Mouse (Mus musculus) left cerebral cortex, postnatal 14 days (tissue): ENCODE measurements around the gene Trp53i13. TPM values are rescaled to one million over a fixed set of nuclear protein-coding genes. Genes with fewer than 3 reads are reported as not detected.

Experiments
- DNase-seq, 2 experiments: peaks; one replicate each; pipeline ENCODE4 v3.0.0; 2021 to 2022; ENCODE audit warnings: low spot score in 2 of 2, mixed read lengths in 1 of 2
- intact Hi-C: fragments of 180-260 bp; cut with DNase I; formaldehyde crosslinking; loops from one replicate; pipeline ENCODE4 v1.15.1; 2025
- total RNA-seq, 2 experiments: library from RNA; stranded (reverse); gene quantifications; 2 replicates each; pipeline ENCODE4 v1.2.3; 2021

Trp53i13 gene
- total RNA-seq, 2 experiments from 2014 or later: 4.9 to 5.8 TPM

DNA sequence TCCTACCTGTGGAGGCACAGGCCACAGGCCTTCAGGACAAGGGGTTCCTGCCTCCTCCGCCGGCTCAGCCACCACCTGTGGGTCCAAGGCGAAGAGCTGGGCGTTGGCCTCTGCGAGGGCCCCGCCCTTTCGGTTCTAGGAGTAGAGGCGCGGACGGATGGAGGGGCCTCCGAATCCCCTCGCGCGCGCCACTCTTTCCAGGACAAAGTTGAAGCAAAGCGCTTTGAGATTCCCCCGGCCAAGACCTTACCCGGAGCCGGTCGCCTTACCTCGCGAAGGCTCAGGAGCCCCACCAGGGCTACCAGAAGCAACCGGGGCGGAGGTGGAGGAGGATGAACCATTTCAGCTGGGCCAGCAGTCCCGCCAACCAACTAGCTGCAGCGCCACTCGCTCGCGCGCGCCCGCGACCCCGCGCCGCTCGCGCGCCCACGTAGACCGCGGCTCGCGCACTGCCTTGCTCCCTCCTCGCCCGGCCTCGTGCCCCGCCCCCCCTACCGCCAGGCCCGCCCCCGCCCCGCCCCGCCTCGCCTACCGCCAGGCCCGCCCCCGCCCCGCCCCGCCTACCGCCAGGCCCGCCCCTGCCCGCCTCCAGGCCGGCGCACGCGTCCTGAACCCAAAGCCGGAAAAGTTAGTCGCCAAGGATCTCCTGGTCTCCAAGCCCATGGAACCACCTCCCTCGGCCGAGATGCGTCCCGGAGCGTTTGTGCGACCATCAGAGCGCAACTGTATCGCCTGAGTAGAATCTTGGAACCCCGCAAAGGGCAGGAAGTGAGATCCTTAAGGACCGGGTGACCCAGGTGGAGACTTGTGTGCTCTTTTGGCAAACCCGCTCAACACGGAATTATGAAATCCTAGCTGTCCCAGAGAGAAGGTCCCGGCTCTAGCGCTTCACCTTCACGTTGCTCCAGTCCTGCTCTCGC is 2.6 kb downstream of the Trp53i13 start:
- DNase-seq: peak in 1 of 2 experiments; percentile 76
- intact Hi-C loops: no loop called here

DNA sequence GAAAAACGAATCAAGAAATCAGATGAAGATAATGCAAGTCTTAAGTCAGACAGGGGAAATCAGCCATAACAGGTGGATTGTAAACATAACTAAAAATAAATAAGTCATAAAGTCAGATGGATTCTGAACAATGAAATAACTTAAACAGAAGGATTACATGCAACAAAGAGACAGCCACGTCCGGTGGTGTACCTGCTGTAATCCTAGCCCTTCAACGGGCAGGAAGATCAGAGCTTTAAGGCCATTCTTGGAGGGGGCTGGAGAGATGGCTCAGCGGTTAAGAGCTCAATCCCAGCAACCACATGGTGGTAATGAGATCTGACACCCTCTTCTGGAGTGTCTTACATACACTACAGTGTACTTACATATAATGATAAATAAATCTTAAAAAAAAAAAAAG is 4.4 kb downstream of the Trp53i13 start:
- DNase-seq: no peak
- intact Hi-C loops: no loop called here

DNA sequence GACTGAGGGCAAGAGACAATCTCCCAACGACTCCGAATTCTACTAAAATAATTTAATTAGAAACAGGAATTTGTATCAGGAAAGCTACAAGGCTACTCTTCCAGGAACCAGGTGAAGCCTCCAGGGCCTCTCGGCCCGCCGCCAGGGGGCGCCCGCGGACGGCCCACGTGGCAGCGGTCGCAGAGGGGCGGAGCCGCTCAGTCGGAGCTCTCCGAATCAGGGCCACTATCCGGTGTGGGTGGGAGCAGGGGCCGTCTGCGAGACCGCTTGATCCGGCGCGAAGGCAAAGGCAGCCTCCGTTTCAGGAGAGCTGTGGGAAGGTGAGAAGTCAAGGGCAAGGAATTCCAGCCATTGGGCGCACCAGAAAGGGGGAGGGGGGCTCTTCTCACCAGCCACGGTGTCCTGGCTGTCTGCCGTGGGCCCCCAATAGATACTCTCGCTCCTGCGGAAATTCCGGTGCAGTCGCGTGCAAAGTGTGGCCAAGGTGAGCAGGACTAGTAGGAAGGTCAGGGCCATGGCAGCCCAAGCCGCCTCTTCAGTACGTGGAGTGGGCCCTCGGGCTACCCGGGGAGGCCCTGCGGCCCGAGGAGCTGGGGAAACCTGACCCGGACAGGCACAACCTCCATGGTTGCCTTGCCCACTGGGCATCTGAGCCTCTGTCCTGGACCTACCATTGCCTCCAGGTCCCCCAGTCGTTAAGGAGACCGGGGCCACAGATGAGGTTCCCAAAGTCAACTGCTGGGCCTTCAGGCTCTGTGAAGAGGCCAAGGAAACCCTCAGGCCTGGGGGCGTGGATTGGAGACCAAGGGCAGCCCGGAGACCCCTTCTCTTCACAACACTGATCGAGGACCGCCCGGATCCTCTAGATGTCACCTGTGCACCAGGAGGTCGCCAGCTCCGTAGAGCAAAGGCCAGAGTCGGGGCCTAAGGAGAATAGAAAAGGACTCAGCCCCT is 7.4 kb downstream of the Trp53i13 start:
- intact Hi-C loops: loop anchor here (5.0 kb wide), 1 partner anchor 119 kb away; no protein-coding TSS in a partner anchor
- DNase-seq: peak; percentile 89

DNA sequence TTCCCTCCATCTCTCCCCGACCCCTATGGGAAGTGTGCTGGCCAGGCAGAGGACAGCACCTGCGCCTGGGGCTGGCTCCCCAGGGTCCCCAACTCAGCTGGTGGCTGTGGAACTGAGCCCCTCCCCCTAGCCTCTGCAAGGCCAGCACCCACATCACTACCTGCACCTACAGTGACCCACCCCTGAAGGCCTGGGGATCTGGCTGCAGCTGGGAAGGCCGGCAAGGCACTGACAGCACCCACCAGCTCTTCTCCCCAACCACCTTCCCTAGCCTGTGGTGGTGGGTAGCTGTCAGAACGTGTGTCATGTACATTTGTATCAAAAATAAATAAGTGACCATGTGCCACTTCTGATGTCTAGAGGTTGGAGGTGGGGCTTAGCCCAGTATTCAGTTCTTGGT is 8.4 kb downstream of the Trp53i13 start:
- no peak for DNase-seq
- intact Hi-C loops: loop anchor here (5.0 kb wide), 1 partner anchor 120 kb away; no protein-coding TSS in a partner anchor

DNA sequence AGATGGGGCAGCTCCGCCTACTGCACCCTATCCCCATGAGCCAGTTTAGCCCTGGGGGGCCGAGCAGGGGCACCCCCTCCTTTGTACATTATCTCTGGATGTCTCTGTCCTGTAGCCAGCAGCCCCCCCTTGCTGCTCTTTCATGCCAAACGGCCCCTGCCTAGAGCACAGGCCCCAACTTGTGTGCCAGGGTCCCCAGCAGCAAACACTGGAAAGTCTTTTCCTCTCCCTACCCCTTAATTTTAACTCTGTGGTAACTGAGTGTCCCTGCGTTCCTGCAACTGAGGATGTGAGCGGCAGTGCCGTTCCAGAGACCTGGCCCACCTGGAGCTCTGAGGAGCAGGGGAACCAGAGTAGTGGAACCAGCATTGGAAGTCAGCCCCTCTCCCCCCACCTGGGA is 8.8 kb downstream of the Trp53i13 start:
- intact Hi-C loops: loop anchor here (5.0 kb wide), 1 partner anchor 120 kb away; no protein-coding TSS in a partner anchor
- no peak for DNase-seq

DNA sequence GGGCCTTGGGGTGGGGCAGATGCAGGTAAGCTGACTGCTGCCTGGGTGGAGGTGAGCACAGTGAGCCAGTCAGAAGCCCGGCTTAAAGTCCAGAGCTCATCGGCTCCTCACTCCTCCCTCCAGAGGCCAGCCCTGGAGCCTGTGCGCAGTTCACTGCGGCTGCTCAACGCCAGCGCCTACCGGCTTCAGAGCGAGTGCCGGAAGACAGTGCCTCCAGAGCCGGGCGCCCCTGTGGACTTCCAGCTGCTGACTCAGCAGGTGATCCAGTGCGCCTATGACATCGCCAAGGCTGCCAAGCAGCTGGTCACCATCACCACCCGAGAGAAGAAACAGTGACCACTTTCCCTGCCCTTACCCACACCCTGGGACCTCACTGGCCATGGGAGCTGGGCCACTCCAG is 9.5 kb downstream of the Trp53i13 start:
- intact Hi-C loops: loop anchor here (5.0 kb wide), 1 partner anchor 121 kb away; no protein-coding TSS in a partner anchor
- DNase-seq: no peak

DNA sequence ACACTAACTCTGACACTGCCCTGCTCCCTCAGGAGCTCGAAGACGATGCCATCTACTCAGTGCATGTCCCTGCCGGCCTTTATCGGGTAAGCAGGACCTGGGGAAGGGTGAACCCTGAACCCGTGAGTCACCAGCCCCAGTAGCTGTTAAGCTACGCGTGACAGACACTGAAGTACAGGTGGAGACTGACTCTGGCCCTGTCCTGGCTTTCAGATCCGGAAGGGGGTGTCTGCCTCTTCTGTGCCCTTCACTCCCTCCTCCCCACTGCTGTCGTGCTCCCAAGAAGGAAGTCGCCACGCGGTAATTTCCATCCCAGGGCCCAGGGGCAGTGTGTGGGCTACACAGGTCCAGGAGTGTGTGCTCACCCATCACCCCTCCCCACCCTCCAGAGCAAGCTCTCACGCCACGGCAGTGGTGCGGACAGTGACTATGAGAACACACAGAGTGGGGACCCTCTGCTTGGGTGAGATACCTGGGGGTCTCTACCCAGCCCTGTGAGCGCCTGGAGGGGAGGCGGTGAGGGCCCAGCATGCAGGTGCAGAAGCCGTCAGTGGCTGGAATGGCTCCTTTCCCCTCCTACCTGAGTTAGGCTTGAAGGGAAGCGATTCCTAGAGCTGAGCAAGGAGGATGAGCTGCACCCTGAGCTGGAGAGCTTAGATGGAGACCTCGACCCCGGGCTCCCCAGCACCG is 10.3 kb downstream of the Trp53i13 start:
- DNase-seq: no peak
- intact Hi-C loops: loop anchor here (5.0 kb wide), 1 partner anchor 122 kb away; no protein-coding TSS in a partner anchor

DNA sequence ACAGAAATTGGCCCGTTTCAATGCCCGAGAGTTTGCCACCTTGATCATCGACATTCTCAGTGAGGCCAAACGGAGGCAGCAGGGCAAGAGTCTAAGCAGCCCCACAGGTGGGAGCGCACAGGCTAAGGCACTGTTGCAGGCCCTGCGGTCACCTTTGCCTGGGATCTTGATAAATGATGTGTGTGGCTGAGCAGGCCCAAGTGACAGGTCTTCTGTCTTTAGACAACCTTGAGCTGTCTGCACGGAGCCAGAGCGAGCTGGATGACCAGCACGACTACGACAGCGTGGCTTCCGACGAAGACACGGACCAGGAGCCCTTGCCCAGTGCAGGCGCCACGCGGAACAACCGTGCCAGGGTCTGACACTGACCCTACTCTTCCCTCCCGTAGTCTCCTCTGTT is 11.4 kb downstream of the Trp53i13 start:
- no peak for DNase-seq
- intact Hi-C loops: no loop called here

DNA sequence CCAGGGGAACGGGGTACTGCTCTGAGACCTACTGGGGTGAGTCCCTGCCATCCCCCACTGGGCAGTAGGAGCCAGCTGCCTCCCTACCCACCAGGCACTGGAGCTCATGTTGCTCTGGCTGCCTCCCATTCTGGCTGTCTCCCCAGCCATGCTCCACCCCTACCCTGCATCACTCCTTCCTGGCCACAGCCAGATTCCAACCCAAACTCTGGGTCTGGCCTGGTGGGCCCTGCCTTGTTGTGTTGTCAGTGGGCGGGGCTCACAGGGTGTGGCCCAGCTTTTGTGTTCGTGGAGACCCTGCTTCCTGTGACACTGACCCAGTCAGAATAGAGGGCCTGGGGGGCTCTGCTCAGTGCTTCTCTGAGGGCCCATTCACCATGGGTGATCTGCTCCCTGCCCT is 12.3 kb downstream of the Trp53i13 start:
- intact Hi-C loops: no loop called here
- no peak for DNase-seq

DNA sequence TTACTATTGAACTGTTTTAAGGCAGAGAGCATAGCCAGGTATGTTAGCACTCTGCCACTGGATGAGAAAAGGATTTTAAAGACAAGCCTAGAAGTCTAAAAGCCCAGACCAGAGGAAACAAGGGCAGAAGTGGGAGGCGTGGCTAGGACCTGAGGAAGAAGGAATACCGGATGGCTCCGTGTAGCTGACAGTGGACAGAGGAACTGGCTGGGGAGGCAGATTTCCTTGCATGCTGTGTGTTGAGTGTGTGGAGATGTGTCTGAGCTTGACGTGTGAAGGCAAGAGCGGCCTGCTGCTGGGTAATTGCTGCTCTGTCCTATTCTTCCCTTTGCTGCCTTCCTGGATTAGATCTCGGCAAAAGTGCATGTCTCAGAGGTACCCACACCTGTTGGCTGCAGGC is 13.3 kb downstream of the Trp53i13 start:
- intact Hi-C loops: no loop called here
- DNase-seq: no peak

DNA sequence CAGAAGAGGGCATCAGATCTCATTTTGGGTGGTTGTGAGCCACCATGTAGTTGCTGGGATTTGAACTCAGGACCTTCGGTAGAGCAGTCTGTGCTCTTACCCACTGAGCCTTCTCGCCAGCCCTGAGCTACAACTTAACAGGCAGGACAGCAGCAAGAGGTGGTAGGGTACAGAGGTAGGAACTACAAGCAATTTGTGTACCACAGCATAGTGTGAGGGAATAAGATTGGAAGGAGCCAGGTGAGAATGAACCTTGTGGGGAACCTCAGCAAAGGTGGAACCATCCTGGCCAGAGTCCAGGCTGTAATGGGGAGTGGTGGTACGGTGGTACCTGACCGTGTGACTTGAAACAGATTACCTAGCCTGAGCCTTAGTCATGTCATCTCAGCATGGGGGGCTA is 13.8 kb downstream of the Trp53i13 start:
- intact Hi-C loops: no loop called here

DNA sequence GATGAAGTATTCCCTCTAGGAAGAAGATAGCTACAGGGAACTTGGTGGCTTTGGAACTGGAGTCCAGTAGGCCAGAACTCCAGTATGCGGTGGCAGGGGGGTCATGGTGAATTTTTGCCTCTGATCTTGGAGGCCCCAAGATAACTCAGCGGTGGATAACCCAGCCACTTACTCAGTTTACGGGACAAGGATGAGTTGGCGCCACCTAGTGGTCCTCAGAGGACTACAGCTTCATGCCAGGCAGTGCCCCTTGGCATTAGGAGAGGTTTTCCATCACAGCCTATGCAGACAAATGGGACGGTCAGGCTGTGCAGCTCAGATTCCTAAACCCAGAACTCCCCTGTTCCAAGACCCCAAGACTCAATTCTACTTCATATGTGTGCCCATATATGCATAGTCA is 14.4 kb downstream of the Trp53i13 start:
- intact Hi-C loops: no loop called here
- peak; percentile 83 to 89 for DNase-seq

More for the DNA sequence above, 13.8 kb downstream of the Trp53i13 start:
- no peak for DNase-seq

DNA sequence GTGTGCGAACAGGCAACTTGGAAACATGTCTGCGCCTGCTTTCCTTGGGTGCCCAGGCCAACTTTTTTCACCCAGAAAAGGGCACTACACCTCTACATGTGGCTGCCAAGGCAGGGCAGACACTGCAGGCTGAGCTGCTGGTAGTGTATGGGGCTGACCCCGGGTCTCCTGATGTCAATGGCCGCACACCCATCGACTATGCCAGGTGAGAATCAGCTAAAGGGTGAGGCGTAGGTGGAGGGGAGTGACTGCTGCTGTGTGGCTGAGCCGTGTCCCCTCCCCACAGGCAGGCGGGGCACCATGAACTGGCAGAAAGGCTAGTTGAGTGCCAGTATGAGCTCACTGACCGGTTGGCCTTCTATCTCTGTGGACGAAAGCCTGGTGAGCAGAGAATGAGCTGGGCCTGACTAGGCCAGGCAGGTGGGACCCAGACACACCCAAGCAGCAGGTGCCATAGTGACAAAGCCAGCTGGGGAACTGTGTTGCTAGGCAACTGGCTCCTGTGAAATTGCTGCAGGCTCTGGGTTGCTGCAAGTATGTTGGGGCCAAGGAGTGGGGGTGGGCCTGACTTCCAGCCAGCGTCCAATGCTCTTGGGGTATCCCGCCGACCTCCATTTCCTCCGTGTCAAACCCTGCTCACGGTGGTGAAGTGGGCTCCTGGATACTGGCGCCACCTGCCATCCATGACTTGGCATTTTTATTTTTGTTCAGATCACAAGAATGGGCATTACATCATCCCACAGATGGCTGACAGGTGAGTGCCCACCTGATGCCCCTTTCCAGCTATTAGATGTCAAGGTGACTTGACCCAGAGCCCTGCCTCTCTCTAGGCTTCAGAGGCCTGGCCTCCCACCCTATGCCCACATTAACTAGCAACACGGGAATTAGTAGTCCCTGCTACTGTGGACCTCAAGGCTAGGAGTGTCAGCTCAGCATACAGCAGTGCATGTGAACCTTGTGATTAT is 15.1 kb downstream of the Trp53i13 start:
- intact Hi-C loops: no loop called here
- DNase-seq: peak in 1 of 2 experiments; percentile 47

DNA sequence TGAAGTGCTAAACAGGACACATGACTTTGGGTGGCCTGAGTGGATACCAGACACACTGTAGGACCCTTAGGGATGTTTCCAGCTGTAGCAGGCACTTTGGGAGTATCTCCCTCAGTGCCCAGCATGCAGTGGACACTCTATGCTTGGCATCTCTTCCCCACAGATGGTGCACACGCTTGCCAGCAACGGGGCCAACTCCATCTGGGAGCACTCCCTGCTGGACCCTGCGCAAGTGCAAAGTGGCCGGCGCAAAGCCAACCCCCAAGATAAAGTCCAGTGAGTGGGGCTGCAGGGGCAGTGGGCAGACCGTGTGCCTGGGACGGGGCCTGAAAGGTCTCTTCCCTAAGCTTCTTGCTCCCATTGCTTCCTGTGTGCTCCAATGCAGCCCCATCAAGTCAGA is 16.4 kb downstream of the Trp53i13 start:
- intact Hi-C loops: no loop called here
- no peak for DNase-seq

DNA sequence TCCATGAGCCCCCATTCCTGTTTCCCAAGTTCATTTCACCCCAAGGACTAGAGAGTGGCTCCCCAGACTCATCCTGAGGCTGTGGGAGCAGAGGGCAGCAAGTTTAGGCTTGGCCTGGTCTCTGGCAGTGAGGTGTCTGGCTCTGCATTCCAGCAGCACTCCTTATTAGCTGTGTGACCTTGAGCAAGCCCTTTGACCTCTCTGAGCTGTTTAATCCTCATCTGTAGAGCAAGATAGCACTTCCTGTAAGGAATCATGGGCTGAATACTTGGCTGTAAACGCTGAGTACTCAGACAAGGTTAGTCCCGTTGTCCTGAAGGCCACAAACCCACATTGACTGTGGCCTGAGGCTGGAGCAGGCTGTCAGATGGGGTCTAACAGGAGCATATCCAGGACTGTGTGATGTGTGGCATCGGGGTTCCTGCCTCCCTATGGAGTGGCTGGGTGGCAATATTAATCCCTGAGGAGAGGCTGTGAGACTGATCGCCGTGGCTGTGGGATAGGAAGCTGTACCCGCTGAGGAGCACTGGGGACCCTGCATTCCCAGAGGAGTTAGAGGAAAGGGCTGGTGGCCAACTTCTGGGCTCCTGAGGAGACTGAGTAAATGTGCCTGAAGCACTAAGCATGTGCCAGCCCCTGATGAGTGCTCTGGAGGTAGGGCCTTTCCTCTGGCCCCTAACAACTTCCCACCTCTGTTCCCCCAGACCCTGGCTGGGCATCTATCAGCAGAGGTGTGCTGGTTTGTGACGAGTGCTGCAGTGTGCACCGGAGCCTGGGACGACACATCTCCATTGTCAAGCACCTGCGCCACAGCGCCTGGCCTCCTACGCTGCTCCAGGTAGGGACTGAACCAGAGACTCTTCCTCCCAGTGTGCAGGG is 17.3 kb downstream of the Trp53i13 start:
- no peak for DNase-seq
- intact Hi-C loops: no loop called here

DNA sequence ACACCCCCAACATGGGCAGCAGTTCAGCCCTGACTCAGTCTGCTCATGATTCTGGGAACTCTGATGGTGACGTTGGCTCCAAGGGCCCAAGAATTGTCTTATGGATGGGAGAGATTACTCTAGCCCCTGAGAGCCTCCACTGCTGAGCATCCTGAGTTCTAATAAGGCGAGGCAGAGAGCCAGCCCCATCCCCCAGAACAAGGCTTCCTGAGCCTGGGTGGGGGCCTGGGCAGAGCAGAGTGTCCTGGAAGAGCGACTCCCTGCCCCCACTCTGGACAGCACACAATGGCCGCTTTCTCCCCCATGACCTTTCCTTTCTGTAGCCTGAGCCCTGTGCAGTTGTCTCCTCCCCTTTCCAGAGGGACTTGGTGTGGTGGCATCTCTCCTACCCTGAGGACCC is 17.9 kb downstream of the Trp53i13 start:
- intact Hi-C loops: no loop called here
- DNase-seq: no peak

DNA sequence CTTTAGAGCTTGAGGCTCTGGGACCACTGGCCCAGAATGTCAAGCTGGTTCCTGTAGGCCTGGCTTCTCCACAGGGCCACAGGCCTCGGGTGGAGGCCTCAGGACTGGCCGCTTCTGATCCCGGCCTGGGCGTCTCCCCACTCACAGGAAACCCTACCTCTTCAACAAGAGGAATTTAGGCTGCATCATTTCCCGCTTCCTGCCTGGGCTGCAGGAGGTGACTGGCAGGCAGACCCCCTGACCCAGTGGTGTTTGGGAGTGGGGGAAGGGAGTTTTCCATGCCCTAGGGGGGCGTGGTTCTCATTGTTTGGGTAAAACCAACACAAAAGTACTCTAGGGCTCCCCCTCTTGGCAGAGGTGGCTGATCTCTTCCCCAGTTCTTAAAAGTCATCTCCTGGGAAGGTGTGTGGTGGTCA is 18.4 kb downstream of the Trp53i13 start:
- no peak for DNase-seq
- intact Hi-C loops: no loop called here
